Mouse (Mus musculus): Measurements from ENCODE around the gene Pcsk4.

DNA sequence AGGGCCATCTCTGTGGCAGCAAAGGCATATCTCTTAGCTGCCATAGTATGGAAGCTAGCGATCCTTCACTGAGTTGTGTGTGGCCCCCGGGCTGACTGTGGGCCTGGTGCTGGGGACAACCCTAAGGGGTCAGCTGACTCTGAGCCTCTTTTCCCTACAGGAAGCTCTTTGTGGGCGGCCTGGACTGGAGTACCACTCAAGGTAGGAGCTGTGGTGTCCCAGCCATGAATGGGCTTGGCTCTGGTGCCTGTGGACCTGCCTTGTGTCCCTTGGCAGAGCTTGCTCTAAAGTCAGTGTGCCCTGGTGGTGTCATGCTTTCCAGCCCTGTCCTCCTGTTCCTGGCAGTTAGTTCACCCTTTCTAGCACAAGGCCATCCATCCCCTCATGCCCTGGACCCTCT lies 55.5 kb downstream of the Pcsk4 start:
- no peak for TF ChIP-seq CTCF (IDR thresholded peaks at IDR 0.05; ENCODE audit: low read depth)
- TF ChIP-seq EP300 (optimal IDR thresholded peaks at IDR 0.05): no peak
